Mouse (Mus musculus): Measurements from ENCODE around the gene Rbm11. TPM values are rescaled to one million over a fixed set of nuclear protein-coding genes. Genes with fewer than 3 reads are reported as not detected.

The Rbm11 gene
- polyA plus RNA-seq (2017; shearing (Covaris generic)) = 0.28 TPM

DNA sequence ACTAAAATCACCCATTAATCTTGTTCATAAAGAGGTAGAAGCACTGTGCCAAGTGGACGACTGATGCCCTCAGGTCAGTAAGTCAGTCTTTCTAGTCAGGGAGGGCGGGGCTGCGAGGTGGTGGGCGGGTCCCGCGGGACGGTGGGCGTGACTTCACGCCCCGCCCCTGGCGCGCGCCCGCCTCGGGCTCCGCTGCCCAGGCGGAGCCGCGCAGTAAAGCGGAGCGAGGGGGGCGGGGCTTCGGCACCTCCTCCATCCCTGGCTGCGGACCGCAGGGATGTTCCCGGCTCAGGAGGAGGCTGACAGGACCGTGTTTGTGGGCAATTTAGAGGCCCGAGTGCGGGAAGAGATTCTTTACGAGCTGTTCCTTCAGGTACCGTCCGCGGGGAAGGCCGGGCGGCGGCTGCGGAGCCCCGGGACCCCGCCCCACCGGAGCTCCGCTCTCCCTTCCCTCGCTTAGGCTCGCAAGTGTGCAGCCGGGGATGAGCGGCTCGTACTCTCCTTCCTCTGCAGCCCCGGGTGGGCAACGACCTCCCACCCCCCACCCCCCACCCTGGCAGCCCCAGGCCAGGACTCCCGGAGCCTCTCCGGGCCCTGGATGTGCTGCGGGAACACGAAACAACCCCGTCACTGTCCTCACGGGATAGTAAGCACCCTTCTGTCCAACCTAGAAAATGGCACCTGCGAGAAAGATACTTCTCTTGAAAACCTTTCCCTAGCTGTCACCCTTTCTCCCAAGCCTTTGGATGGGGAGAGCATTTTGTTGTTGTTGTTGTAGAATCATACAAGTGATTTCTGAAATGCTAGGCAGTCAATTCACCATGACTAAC lies at the start of gene Rbm11:
Rbm11 (plus strand) TSS at position 174 of the 830 bp plus-strand sequence.

DNA sequence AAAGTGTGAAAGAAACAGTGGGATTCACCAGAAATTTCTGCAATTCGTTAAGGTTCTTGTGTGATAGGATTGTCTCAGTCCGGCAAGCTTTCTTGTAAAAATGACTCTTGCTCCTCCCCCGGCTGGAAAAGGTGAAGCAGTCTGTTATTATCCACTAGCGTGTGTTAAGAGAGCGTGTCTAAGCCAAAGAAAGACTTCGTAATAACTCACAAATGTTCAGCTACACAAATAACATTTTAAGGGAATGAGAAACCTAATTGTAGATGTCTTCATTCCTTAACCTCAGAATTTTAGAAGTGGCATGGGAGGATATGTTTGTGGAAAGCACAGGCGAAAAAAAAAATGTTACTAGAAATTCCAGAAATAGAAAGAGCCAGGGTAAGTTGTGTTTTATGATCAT lies 6.7 kb upstream of the Rbm11 start, which contains the start of gene Lipi:
Lipi (minus strand) TSS at position 101 of the 400 bp plus-strand sequence.

Other genes starting within 250 kb of the Rbm11 start
- not detected for gene Lipi, start 6.8 kb upstream of the Rbm11 start, polyA plus RNA-seq (2017; shearing (Covaris generic))
- 10.7 TPM for gene Hspa13, start 174.3 kb downstream of the Rbm11 start, polyA plus RNA-seq (2017; shearing (Covaris generic))